Mouse (Mus musculus): ENCODE measurements around the gene Apol7a. TPM values are rescaled to one million over a fixed set of nuclear protein-coding genes. Genes with fewer than 3 reads are reported as not detected.

Gene Apol7a
- polyA plus RNA-seq, 1 experiment from 2014 or later = not detected

GRCm38 (mm10) chr15:77367504-77367903 is 31.4 kb downstream of the Apol7a start:
- Histone ChIP-seq H3K27ac (peak overlapping the region; percentile 92), H3K36me3 (replicated peaks) (no peaks in the 10 kb centered on the region), H3K27me3 (ENCODE audit: poor library complexity, severe bottlenecking) (peaks cover 4% of the 10 kb centered on the region; the same call in 1 of the 2 replicates), H3K4me3 (no peak overlapping the region; the same call in 1 of the 2 replicates), H3K9me3 (no peaks in the 10 kb centered on the region), H3K4me1 (peaks cover 49% of the 10 kb centered on the region)
- 40% methylated on average over 8 of the region's 8 CpGs for WGBS
- peak; percentile 25 for DNase-seq (ENCODE audit: extremely low spot score, low spot score)

GRCm38 (mm10) chr15:77366706-77367484 is 32.0 kb downstream of the Apol7a start:
- peak; percentile 84 for DNase-seq (ENCODE audit: extremely low spot score, low spot score)
- Histone ChIP-seq H3K27me3 (ENCODE audit: poor library complexity, severe bottlenecking) (peaks cover 4% of the 10 kb centered on the region; the same call in 1 of the 2 replicates), H3K27ac (peak overlapping the region; percentile 92), H3K36me3 (replicated peaks) (no peaks in the 10 kb centered on the region), H3K9me3 (no peaks in the 10 kb centered on the region), H3K4me1 (peaks cover 53% of the 10 kb centered on the region), H3K4me3 (peak overlapping the region; percentile 50)
- WGBS = 2% methylated on average over 26 of the region's 26 CpGs

GRCm38 (mm10) chr15:77365700-77366570 is 33.0 kb downstream of the Apol7a start:
- WGBS = 60% methylated on average over 9 of the region's 9 CpGs
- Histone ChIP-seq H3K27me3 (ENCODE audit: poor library complexity, severe bottlenecking) (peaks cover 4% of the 10 kb centered on the region; the same call in 1 of the 2 replicates), H3K4me3 (peak overlapping the region; percentile 50), H3K9me3 (no peaks in the 10 kb centered on the region), H3K36me3 (replicated peaks) (no peaks in the 10 kb centered on the region), H3K27ac (peak overlapping the region; percentile 92), H3K4me1 (peaks cover 61% of the 10 kb centered on the region)
- DNase-seq (ENCODE audit: extremely low spot score, low spot score) = no peak

- Histone ChIP-seq H3K27me3 (ENCODE audit: poor library complexity, severe bottlenecking) (peaks cover 12% of the 10 kb centered on the region), H3K9me3 (no peaks in the 10 kb centered on the region), H3K36me3 (replicated peaks) (no peaks in the 10 kb centered on the region), H3K27ac (peak overlapping the region; percentile 31; the same call in 1 of the 2 replicates), H3K4me3 (no peak overlapping the region), H3K4me1 (peaks cover 69% of the 10 kb centered on the region)
- DNase-seq (ENCODE audit: extremely low spot score, low spot score) = no peak
- WGBS = 87% methylated on average over 3 of the region's 3 CpGs
Measured at GRCm38 (mm10) chr15:77364026-77364425, 34.9 kb downstream of the Apol7a start.

GRCm38 (mm10) chr15:77363578-77363977 is 35.3 kb downstream of the Apol7a start:
- Histone ChIP-seq H3K27ac (peak overlapping the region; percentile 31; the same call in 1 of the 2 replicates), H3K4me1 (peaks cover 69% of the 10 kb centered on the region), H3K36me3 (replicated peaks) (no peaks in the 10 kb centered on the region), H3K9me3 (no peaks in the 10 kb centered on the region), H3K27me3 (ENCODE audit: poor library complexity, severe bottlenecking) (peaks cover 12% of the 10 kb centered on the region), H3K4me3 (no peak overlapping the region)
- no peak for DNase-seq (ENCODE audit: extremely low spot score, low spot score)
- 62% methylated on average over 6 of the region's 6 CpGs for WGBS

GRCm38 (mm10) chr15:77362952-77363351 is 36.0 kb downstream of the Apol7a start:
- no peak for DNase-seq (ENCODE audit: extremely low spot score, low spot score)
- peaks cover 69% of the 10 kb centered on the region for H3K4me1 ChIP-seq

GRCm38 (mm10) chr15:77359905-77360304 is 39.0 kb downstream of the Apol7a start:
- Histone ChIP-seq H3K4me1 (peaks cover 68% of the 10 kb centered on the region), H3K36me3 (replicated peaks) (no peaks in the 10 kb centered on the region), H3K27me3 (ENCODE audit: poor library complexity, severe bottlenecking) (peaks cover 33% of the 10 kb centered on the region), H3K9me3 (no peaks in the 10 kb centered on the region), H3K4me3 (no peak overlapping the region), H3K27ac (peak overlapping the region; percentile 87; the same call in 1 of the 2 replicates)
- WGBS = 93% methylated on average over 8 of the region's 8 CpGs
- DNase-seq (ENCODE audit: extremely low spot score, low spot score) = no peak

More at GRCm38 (mm10) chr15:77362952-77363351, 36.0 kb downstream of the Apol7a start:
- 33% methylated on average over 5 of the region's 5 CpGs for WGBS
- Histone ChIP-seq H3K36me3 (replicated peaks) (no peaks in the 10 kb centered on the region), H3K27ac (peak overlapping the region; percentile 31; the same call in 1 of the 2 replicates), H3K4me3 (no peak overlapping the region), H3K9me3 (no peaks in the 10 kb centered on the region), H3K27me3 (ENCODE audit: poor library complexity, severe bottlenecking) (peaks cover 12% of the 10 kb centered on the region)

- Histone ChIP-seq H3K27me3 (ENCODE audit: poor library complexity, severe bottlenecking) (peaks cover 33% of the 10 kb centered on the region), H3K4me3 (peak overlapping the region; percentile 52; the same call in 1 of the 2 replicates), H3K27ac (peak overlapping the region; percentile 87), H3K4me1 (peaks cover 73% of the 10 kb centered on the region), H3K36me3 (replicated peaks) (no peaks in the 10 kb centered on the region), H3K9me3 (no peaks in the 10 kb centered on the region)
- 67% methylated on average over 9 of the region's 9 CpGs for WGBS
- no peak for DNase-seq (ENCODE audit: extremely low spot score, low spot score)
Measured at GRCm38 (mm10) chr15:77359486-77359885, 39.4 kb downstream of the Apol7a start.

- Histone ChIP-seq H3K9me3 (no peaks in the 10 kb centered on the region), H3K4me1 (peaks cover 76% of the 10 kb centered on the region), H3K36me3 (replicated peaks) (no peaks in the 10 kb centered on the region), H3K27me3 (ENCODE audit: poor library complexity, severe bottlenecking) (peaks cover 33% of the 10 kb centered on the region), H3K27ac (peak overlapping the region; percentile 87), H3K4me3 (peak overlapping the region; percentile 52)
- WGBS = 15% methylated on average over 6 of the region's 6 CpGs
- DNase-seq (ENCODE audit: extremely low spot score, low spot score) = no peak
Measured at GRCm38 (mm10) chr15:77359084-77359483, 39.8 kb downstream of the Apol7a start.

- Histone ChIP-seq H3K4me3 (peak overlapping the region; percentile 52), H3K27ac (peak overlapping the region; percentile 87), H3K36me3 (replicated peaks) (no peaks in the 10 kb centered on the region), H3K4me1 (peaks cover 76% of the 10 kb centered on the region), H3K9me3 (no peaks in the 10 kb centered on the region), H3K27me3 (ENCODE audit: poor library complexity, severe bottlenecking) (peaks cover 33% of the 10 kb centered on the region)
- peak; percentile 92 for DNase-seq (ENCODE audit: extremely low spot score, low spot score)
- WGBS = 2% methylated on average over 29 of the region's 29 CpGs
Measured at GRCm38 (mm10) chr15:77358320-77359040, 40.4 kb downstream of the Apol7a start.

- H3K27ac ChIP-seq = peak overlapping the region; percentile 64
Measured at GRCm38 (mm10) chr15:77356248-77356810, 42.6 kb downstream of the Apol7a start.

More at GRCm38 (mm10) chr15:77356248-77356810, 42.6 kb downstream of the Apol7a start:
- 20% methylated on average over 11 of the region's 11 CpGs for WGBS
- peaks cover 33% of the 10 kb centered on the region for H3K27me3 ChIP-seq (ENCODE audit: poor library complexity, severe bottlenecking)
- peak; percentile 24 for DNase-seq (ENCODE audit: extremely low spot score, low spot score)
- no peaks in the 10 kb centered on the region for H3K9me3 ChIP-seq
- H3K36me3 ChIP-seq (replicated peaks) = no peaks in the 10 kb centered on the region
- H3K4me1 ChIP-seq = peaks cover 67% of the 10 kb centered on the region
- H3K4me3 ChIP-seq = no peak overlapping the region
